Mouse (Mus musculus) kidney, adult 2 months (tissue): ENCODE measurements at regions not wholly inside any gene's neighbourhood (a gene's known extent, or its start where the extent isn't known, plus 50 kb on each side); places are given as distances from the start of the nearest gene placed in this dataset.

Experiments used
- CTCF ChIP-seq: fragments of 200-500 bp; conservative IDR thresholded peaks from 2 replicates; pipeline ENCODE4 v1.5.1; 2011; ENCODE audit warnings: low read depth, mild to moderate bottlenecking, control low read depth, low read length, moderate library complexity, mixed read lengths; ENCODE audit not compliant: insufficient read depth, insufficient read length
- POLR2A ChIP-seq: fragments of 200-500 bp; IDR thresholded peaks from one replicate; pipeline ENCODE4 v1.6.1; 2011; ENCODE audit warnings: low read depth, low read length, control low read depth

DNA sequence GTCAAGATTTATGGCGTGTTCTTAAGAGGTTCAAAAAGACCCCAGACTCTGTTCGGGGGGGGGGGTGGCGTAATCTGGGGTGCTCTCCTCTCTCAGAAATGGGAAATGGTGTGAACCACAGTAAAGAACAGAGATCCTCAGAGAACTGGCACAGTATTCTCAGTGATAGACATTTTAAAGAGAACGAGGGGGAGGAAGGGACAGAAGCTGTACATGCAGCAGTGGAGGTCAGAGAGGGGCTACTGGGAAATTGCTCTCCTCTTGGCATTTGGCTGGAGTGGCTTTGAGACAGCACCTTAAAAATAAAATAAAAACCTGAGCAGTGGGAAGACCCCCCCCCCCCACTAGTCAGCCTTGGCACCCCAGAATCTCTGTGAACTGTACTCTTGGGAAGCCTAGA lies 210.6 kb upstream of the Bmp2 start:
- no peak for TF ChIP-seq CTCF
- no peak for TF ChIP-seq POLR2A
